Mouse (Mus musculus) heart, postnatal 14 days (tissue): ENCODE measurements around the gene Atp6v1e1. TPM values are rescaled to one million over a fixed set of nuclear protein-coding genes. Genes with fewer than 3 reads are reported as not detected.
"Not testable (repeated sequence)": the region's sequence is repeated elsewhere in the genome, so short reads cannot be mapped to it uniquely, and the experiment has no call there.

Source experiments
- DNase-seq, 2 experiments: peaks; one replicate each; pipeline ENCODE4 v3.0.0; 2021 to 2022
- intact Hi-C: fragments of 180-260 bp; cut with DNase I; formaldehyde crosslinking; loops from one replicate; pipeline ENCODE4 v1.15.1; 2025
- total RNA-seq, 2 experiments: library from RNA; stranded (reverse); gene quantifications; 2 replicates each; pipeline ENCODE4 v1.2.3; 2021

Gene Atp6v1e1
- total RNA-seq, 2 experiments from 2014 or later: 148 to 151 TPM

DNA sequence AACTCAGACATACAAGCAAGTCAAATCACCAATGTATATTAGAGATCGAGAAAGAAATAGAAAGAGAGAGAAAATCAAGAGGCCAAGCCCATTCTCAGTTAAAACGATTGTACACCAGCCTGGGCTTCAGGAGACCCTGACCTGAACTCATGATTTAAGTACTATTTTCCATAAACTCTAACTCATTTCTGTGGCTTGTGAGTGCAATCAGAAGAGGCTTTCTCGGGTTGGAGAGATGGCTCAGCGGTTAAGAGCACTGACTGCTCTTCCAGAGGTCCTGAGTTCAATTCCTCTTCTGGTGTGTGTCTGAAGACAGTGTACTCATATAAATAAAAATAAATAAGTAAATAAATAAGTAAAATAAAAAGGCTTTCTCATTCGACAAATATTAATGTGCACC, 878 bp downstream of the Atp6v1e1 start:
- intact Hi-C loops: no loop called here
- no peak for DNase-seq

- DNase-seq: no peak
- intact Hi-C loops: no loop called here
These were observed 1.7 kb downstream of the Atp6v1e1 start for GRCm38 (mm10) chr6:120820941-120821340.

- DNase-seq: no peak
These were observed 2.4 kb downstream of the Atp6v1e1 start for GRCm38 (mm10) chr6:120820144-120820543.

DNA sequence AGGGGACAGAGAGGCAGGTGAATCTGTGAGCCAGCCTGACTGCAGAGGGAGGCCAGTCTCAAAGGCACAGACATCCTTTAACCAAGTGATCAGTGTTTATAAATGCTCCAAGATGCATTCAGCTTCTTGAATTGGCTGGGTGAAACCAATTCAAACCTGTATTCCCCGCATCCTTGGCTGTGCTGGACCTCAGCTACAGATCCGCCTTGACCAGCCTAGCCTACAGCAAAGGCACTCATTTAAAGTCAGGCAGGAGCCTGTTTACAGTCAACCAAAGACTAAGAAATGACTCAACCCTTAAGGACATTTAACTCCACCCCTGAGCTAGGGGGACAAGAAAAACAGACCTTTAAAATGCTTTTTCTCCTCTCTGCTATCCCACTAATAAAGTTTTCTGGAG, 3.3 kb downstream of the Atp6v1e1 start:
- no peak for DNase-seq
- intact Hi-C loops: no loop called here

More at GRCm38 (mm10) chr6:120820144-120820543, 2.4 kb downstream of the Atp6v1e1 start:
- intact Hi-C loops: no loop called here

- DNase-seq, intact Hi-C loops: not testable (repeated sequence)
These were observed 10.6 kb downstream of the Atp6v1e1 start for GRCm38 (mm10) chr6:120811999-120812398.

- intact Hi-C loops: no loop called here
- DNase-seq: no peak
These were observed 14.9 kb downstream of the Atp6v1e1 start for GRCm38 (mm10) chr6:120807738-120808081.

GRCm38 (mm10) chr6:120806999-120807737, 15.4 kb downstream of the Atp6v1e1 start:
- DNase-seq: no peak
- intact Hi-C loops: no loop called here

GRCm38 (mm10) chr6:120799581-120800041, 23.0 kb downstream of the Atp6v1e1 start:
- no peak for DNase-seq
- intact Hi-C loops: no loop called here

DNA sequence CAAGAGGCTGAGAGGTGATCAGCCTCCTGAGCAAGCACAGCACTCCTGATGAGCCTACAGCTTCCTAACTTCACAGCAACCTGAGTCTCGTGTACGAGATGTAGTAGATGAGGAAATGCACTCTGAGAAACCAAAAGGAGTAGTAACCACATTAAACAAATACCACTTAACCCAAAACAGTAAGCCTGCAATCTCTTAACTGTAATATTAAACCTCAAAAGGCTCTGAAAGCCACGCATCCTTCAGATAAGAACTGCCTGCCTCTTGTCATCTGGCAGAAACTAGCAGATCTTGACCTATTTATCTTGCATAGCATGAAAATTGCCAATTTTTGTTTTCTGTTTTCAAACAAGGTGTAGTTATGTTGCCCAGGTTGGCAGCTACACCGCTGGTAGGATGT, 23.7 kb downstream of the Atp6v1e1 start:
- no peak for DNase-seq
- intact Hi-C loops: no loop called here

DNA sequence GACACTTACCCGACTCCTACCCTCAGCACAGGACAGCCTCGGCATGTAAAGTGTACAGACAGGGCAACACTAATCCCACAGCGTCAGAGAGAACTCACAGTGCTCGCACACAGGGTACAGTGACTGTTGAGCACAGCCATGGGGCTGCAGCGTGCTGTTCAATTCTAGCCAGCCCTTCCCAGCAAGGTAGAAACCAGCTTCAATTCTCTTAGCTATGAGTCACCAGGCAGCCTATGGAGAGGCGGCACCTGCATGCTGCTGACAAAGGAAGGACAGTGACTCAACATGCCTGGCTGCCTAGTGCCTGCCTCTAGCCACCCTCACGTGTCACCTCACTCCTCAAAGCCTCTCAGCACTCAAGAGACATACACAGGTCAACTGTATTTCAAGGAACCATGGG, 24.6 kb downstream of the Atp6v1e1 start:
- intact Hi-C loops: no loop called here
- DNase-seq: no peak

DNA sequence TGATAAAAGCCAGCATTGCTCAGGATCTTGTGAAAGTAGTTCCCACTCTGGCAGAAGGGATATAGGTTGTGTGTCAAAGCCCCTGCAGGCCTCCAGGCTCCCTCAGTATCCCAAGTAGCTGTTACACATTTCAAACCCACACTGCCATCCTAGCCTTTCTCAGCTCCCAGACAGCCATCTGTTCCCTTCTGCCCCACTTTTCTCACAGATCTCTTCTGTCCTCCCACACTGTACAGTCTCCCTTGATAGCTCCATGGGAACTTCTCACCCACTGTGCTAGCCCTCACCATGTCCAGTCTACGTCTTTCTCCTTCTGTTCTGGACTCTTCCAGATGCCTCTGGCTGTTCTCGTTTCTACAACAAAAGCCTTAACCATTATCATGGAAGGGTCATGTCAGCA, 26.5 kb downstream of the Atp6v1e1 start:
- no peak for DNase-seq
- intact Hi-C loops: no loop called here

DNA sequence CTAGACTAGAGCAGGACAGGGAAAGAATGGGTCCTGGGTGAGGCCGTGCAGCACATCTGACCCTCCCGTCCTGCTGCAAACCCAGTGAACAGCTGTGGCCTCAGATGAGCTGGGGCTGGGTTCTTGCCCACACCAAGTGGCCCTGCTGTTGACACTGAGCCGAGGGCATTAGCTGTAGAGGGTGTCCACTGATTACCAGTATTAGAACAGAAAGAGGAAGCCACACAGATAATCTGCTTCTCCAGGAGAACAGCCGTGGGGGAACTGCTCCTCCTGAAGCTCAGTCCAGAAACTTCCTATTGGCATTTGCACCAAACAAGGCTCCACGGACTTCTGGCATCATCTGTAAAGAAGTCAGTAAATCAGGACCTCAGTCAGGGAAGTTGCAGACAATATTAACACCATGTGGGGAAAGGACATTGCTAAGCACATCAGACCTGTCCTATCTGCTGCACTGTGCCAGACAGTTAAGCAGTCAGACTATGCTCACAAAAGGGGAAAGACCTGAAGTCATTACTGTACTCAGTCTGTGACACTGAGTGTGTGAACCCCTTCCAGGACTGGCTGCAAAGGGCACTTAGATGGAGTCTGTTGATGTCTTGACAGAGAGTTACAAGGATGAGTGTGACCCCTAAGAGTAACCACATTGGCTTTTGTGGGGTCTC, 27.0 kb downstream of the Atp6v1e1 start:
- intact Hi-C loops: no loop called here
- no peak for DNase-seq

GRCm38 (mm10) chr6:120792947-120793346, 29.6 kb downstream of the Atp6v1e1 start:
- DNase-seq: no peak
- intact Hi-C loops: no loop called here

GRCm38 (mm10) chr6:120790717-120791116, 31.9 kb downstream of the Atp6v1e1 start:
- no peak for DNase-seq
- intact Hi-C loops: no loop called here

DNA sequence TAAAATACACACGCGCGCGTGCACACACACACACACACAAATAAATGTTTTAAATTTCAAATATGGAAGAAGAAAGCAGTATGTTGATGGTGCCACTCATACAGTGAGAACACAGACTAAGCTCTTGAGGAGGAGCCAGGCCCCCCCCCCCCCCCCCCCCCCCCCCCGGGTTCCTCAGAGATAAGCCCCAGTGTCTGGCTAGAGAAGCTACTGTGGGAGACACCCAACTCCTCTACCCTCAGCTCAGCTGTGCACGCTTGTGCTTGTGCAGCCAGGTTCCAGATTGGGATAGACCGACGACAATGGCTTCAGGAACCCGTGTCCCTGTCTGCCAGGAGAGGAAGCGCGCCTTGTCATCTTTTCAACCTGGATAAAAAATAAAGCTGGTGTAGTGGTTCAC, 32.4 kb downstream of the Atp6v1e1 start:
- intact Hi-C loops: no loop called here
- no peak for DNase-seq

GRCm38 (mm10) chr6:120788904-120789303, 33.7 kb downstream of the Atp6v1e1 start:
- intact Hi-C loops: no loop called here
- no peak for DNase-seq

DNA sequence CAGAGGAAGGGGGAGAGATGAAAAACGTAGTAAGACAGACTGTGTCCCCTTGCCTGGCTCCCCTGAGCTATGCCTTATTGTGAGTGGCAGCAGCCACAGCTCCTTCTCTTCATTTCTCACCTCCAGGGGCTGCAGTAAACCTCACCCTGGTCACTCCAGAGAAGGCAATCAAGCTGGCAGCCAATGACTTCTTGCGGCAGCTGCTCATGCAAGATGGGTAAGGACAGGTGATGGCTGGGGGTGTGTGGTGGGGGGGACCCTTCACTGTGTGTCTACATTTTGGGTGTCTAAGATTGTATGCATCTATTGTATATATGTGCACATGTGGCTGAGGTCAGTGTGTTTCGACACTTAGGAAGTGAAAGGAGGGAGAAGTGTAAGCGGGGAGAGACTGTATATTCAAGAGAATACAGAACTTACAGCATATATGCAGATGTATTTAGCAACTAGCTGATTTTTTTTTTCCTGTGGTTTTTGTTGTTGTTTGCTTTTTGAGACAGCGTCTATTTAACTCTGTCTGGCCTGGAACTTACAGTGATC, 34.5 kb downstream of the Atp6v1e1 start:
- DNase-seq: no peak
- intact Hi-C loops: no loop called here

DNA sequence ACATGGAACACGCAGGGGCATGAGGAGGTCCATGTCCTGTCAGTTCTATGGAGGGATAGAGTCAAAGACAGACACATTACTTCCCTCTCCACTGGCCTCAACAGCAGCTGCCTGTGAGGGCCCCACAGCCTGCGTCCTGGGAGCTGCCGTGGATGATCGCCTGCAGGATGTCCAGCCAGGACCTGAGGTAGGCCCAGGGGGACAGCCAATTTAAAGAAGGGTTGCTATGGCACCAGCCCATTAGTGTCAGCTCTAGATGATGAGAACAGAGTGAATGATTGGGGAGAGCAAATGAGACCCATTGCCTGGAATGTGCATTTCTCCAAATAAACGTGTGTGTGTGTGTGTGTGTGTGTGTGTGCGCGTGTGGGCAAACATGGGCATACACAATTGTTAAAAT, 38.2 kb downstream of the Atp6v1e1 start:
- DNase-seq: no peak
- intact Hi-C loops: no loop called here

DNA sequence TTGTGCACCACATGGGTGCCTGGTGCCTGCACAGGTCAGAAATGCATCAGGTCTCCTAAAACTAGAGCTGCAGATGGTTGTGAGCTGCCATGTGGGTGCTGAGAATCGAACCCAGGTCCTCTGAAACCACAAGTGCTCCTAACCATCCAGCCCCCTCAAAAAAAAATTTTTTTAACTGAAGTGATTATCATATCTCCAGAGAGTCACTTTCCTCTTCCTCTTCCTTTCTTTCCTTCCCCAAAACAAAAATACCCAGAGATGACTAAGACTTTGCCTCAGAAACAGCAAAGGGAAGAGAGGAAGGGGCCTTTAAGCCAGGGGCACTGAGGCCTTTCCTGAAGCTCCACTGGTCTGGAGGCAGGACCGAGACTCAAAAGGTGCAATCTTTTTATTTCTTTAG, 39.6 kb downstream of the Atp6v1e1 start:
- intact Hi-C loops: no loop called here
- no peak for DNase-seq

DNA sequence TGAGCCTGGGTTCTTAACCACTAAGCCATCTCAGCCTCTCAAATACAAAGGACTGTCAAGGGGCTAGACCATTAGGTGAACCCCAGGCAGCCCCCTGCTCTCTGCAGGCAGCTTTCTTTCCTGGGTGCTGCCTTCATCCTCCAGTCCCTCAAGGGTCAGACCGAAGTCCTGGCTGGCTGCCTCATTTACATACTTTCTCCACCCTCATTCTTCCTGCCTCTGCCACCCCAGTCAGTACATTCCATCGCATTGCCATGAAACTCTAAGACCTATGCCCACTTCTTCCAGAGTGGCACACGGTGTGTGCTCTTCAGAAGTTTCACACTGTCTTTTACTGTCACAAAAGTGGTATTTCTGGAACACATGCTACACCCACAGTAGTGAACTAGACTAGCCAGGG, 44.4 kb downstream of the Atp6v1e1 start:
- intact Hi-C loops: no loop called here

GRCm38 (mm10) chr6:120777533-120777932, 45.1 kb downstream of the Atp6v1e1 start:
- intact Hi-C loops: no loop called here
- no peak for DNase-seq

More for the DNA sequence above, 44.4 kb downstream of the Atp6v1e1 start:
- DNase-seq: no peak

DNA sequence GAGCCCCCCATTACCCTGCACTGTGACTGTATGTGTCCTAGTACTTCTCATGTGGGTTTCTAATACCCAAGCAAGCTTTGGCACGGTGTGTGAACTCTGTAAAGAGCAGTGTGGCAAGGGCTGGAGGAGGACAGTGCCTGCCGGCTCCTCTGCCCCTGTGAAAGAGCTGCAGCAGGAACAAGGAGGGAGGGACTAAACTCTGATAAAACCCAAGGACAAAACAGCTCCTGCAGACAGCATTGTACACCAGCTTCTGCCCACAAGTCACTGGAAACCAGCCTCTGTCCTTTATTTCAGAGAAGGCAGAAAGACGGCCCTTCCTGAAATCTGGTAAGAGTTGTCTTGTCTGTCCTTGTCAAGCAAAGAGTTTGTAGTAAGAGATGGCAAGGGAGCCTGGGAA, 46.3 kb downstream of the Atp6v1e1 start:
- intact Hi-C loops: no loop called here

More for the DNA sequence above, 46.3 kb downstream of the Atp6v1e1 start:
- DNase-seq: no peak
